Mouse (Mus musculus) limb, embryonic 15.5 days (tissue): ENCODE measurements around the gene Chpf2. TPM values are rescaled to one million over a fixed set of nuclear protein-coding genes. Genes with fewer than 3 reads are reported as not detected.

Experiments
- ATAC-seq: fragments of 200-750 bp; cut with Nextera tagmentation; 2 replicates; pipeline ENCODE4 v1.8.0; 2017; ENCODE audit warnings: low read depth, moderate TSS enrichment; ENCODE audit not compliant: insufficient number of reproducible peaks, low FRiP score, low TSS enrichment
- H3K27ac ChIP-seq: fragments of 300-500 bp; sonication (generic); 2 replicates; pipeline ENCODE4 v1.5.1; 2015; ENCODE audit warnings: moderate library complexity, mild to moderate bottlenecking, inconsistent platforms
- H3K27me3 ChIP-seq: fragments of 300-500 bp; sonication (generic); 2 replicates; pipeline ENCODE4 v1.6.1; 2015; ENCODE audit warnings: inconsistent platforms
- H3K36me3 ChIP-seq: fragments of 300-500 bp; sonication (generic); 2 replicates; pipeline ENCODE4 v1.6.1; 2015; ENCODE audit warnings: inconsistent platforms
- H3K4me1 ChIP-seq: fragments of 300-500 bp; sonication (generic); 2 replicates; pipeline ENCODE4 v1.6.1; 2015; ENCODE audit warnings: inconsistent platforms
- H3K4me2 ChIP-seq: fragments of 300-500 bp; sonication (generic); 2 replicates; pipeline ENCODE4 v1.6.1; 2015; ENCODE audit warnings: mild to moderate bottlenecking, inconsistent platforms
- H3K4me3 ChIP-seq: fragments of 300-500 bp; sonication (generic); 2 replicates; pipeline ENCODE4 v1.5.1; 2015; ENCODE audit warnings: mild to moderate bottlenecking, inconsistent platforms
- H3K9ac ChIP-seq: fragments of 300-500 bp; sonication (generic); 2 replicates; pipeline ENCODE4 v1.6.1; 2015; ENCODE audit warnings: inconsistent platforms
- H3K9me3 ChIP-seq: fragments of 300-500 bp; sonication (generic); 2 replicates; pipeline ENCODE4 v1.6.1; 2016; ENCODE audit warnings: inconsistent platforms
- WGBS: fragments of 180-500 bp; shearing (Covaris S2); methylation state at CpG from one replicate; pipeline ENCODE4 v1.1.7; 2015; 5-methylcytosine and 5-hydroxymethylcytosine counted together
- polyA plus RNA-seq: library from polyadenylated mRNA; unstranded; fragments of >200 nt; fragmentation: Nextera tagmentation; extraction: Ambion mirVana; gene quantifications from 2 replicates; pipeline ENCODE4 v1.2.1, GENCODE M21; 2015

The Chpf2 gene
- polyA plus RNA-seq, 1 experiment from 2014 or later, result 37.7 TPM

GRCm38 (mm10) chr5:24611366-24612301 is 25.1 kb downstream of the Chpf2 start:
- 41% methylated on average over 7 of the region's 7 CpGs for WGBS
- Histone ChIP-seq H3K4me3 (no peak overlapping the region), H3K27ac (no peak overlapping the region), H3K4me1 (peaks cover 17% of the 10 kb centered on the region), H3K9ac (no peak overlapping the region), H3K27me3 (no peaks in the 10 kb centered on the region), H3K9me3 (no peaks in the 10 kb centered on the region), H3K4me2 (no peak overlapping the region), H3K36me3 (no peaks in the 10 kb centered on the region)
- ATAC-seq, result 0 out of 2 replicates have a peak, but pooled peaks have one; percentile 19

GRCm38 (mm10) chr5:24612302-24612649 is 25.7 kb downstream of the Chpf2 start:
- H3K4me3 ChIP-seq, result no peak overlapping the region
- peaks cover 14% of the 10 kb centered on the region for H3K4me1 ChIP-seq
- 0 out of 2 replicates have a peak, but pooled peaks have one; percentile 11 for ATAC-seq
- no peak overlapping the region for H3K27ac ChIP-seq
- no peaks in the 10 kb centered on the region for H3K36me3 ChIP-seq
- H3K9me3 ChIP-seq, result no peaks in the 10 kb centered on the region
- no peak overlapping the region for H3K9ac ChIP-seq
- WGBS, result 66% methylated on average over 5 of the region's 5 CpGs
- no peaks in the 10 kb centered on the region for H3K27me3 ChIP-seq
- no peak overlapping the region for H3K4me2 ChIP-seq

DNA sequence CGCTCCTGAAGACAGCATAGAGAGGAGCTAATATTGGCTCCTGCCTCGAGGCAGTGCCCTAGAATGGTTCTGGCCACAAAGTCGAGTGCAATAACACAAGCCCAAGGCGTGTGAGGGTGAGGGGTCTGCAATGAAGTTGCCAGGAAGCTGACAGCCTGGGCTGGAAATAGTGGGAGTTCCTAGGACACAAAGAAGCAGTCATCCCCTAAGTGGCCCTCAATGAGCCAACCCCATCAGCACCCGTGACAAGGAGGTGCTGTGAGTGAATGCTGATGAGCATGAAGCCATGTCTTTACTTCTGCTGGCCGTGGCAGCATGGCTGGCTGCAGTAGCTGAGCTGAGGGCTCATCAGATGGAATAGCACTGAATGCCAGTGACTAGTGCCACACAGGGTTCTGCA is 28.6 kb downstream of the Chpf2 start:
- Histone ChIP-seq H3K27ac (no peak overlapping the region), H3K36me3 (no peaks in the 10 kb centered on the region), H3K9ac (no peak overlapping the region), H3K4me3 (no peak overlapping the region), H3K9me3 (no peaks in the 10 kb centered on the region), H3K4me2 (no peak overlapping the region), H3K27me3 (no peaks in the 10 kb centered on the region), H3K4me1 (peaks cover 18% of the 10 kb centered on the region)
- WGBS, result 68% methylated on average over 6 of the region's 6 CpGs
- ATAC-seq, result no peak

- Histone ChIP-seq H3K4me2 (no peak overlapping the region), H3K4me3 (no peak overlapping the region), H3K9me3 (no peaks in the 10 kb centered on the region), H3K9ac (no peak overlapping the region), H3K4me1 (peaks cover 25% of the 10 kb centered on the region), H3K36me3 (no peaks in the 10 kb centered on the region), H3K27me3 (0 out of 2 replicates have a peak, but pooled peaks cover 8% of the 10 kb centered on the region), H3K27ac (no peak overlapping the region)
- ATAC-seq, result no peak
- 75% methylated on average over 3 of the region's 3 CpGs for WGBS
These were observed 32.4 kb downstream of the Chpf2 start for GRCm38 (mm10) chr5:24618921-24619320.

DNA sequence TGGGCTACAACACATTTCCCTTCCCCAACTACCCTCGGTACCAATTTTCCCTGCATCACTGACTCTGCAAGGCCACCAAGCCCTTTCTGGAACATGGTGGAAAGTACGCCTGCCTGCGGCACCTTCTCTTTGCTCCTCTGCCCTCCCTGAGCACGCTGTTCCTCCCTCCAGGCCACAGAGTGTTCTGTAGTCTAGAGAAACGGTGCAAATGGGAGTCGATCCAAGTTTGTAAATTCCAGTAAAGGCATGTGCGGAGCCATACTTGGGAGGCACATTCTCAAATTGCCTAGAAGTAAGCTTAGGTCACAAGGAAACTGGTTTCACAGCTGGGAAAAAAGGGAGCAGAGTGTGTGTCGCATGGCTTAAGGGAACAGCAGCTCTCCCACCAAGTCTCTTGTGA is 33.6 kb downstream of the Chpf2 start:
- Histone ChIP-seq H3K9ac (no peak overlapping the region), H3K4me2 (no peak overlapping the region), H3K4me1 (peaks cover 32% of the 10 kb centered on the region), H3K27me3 (0 out of 2 replicates have a peak, but pooled peaks cover 11% of the 10 kb centered on the region), H3K9me3 (no peaks in the 10 kb centered on the region), H3K36me3 (no peaks in the 10 kb centered on the region), H3K4me3 (no peak overlapping the region), H3K27ac (peak overlapping the region; percentile 77)
- ATAC-seq, result no peak
- WGBS, result 21% methylated on average over 8 of the region's 8 CpGs

DNA sequence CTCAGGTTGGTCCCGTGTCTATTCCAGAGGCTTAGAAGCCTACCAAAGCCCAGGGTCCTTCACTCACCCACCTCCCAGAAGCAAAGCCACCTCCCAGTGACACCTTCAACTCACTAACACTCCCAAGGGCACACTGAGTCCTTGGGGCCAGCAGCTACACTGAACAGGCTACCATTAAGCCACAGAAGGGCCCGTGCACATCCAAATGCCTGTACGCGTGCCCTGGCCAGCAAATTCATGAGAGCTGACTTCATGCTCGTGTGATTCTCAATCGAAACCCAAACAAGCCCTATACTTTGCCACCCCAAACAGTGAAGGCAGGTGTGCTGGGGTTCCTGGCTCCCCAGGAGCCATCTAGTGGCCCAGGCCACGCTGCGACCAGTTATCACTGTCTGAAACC is 34.1 kb downstream of the Chpf2 start:
- Histone ChIP-seq H3K27ac (peak overlapping the region; percentile 77), H3K4me3 (no peak overlapping the region), H3K9me3 (no peaks in the 10 kb centered on the region), H3K36me3 (no peaks in the 10 kb centered on the region), H3K4me2 (no peak overlapping the region), H3K4me1 (peaks cover 32% of the 10 kb centered on the region), H3K27me3 (peaks cover 12% of the 10 kb centered on the region; the same call in 1 of the 2 replicates), H3K9ac (no peak overlapping the region)
- ATAC-seq, result no peak
- WGBS, result 65% methylated on average over 8 of the region's 8 CpGs

- 66% methylated on average over 7 of the region's 7 CpGs for WGBS
- H3K9ac ChIP-seq, result no peak overlapping the region
- no peak overlapping the region for H3K4me2 ChIP-seq
- H3K9me3 ChIP-seq, result no peaks in the 10 kb centered on the region
- peaks cover 32% of the 10 kb centered on the region for H3K4me1 ChIP-seq
- H3K27me3 ChIP-seq, result peaks cover 17% of the 10 kb centered on the region; the same call in 1 of the 2 replicates
- ATAC-seq, result no peak
- no peak overlapping the region for H3K4me3 ChIP-seq
- H3K36me3 ChIP-seq, result no peaks in the 10 kb centered on the region
- H3K27ac ChIP-seq, result no peak overlapping the region
These were observed 36.0 kb downstream of the Chpf2 start for GRCm38 (mm10) chr5:24622386-24623040.

GRCm38 (mm10) chr5:24623041-24623985 is 36.8 kb downstream of the Chpf2 start:
- Histone ChIP-seq H3K27me3 (peaks cover 17% of the 10 kb centered on the region; the same call in 1 of the 2 replicates), H3K9me3 (no peaks in the 10 kb centered on the region), H3K9ac (0 out of 2 replicates have a peak overlapping the region, but pooled peaks have one; percentile 20), H3K4me2 (peak overlapping the region; percentile 90), H3K4me3 (peak overlapping the region; percentile 52; the same call in 1 of the 2 replicates), H3K36me3 (no peaks in the 10 kb centered on the region), H3K27ac (no peak overlapping the region), H3K4me1 (peaks cover 32% of the 10 kb centered on the region)
- WGBS, result 46% methylated on average over 8 of the region's 8 CpGs
- ATAC-seq, result no peak

DNA sequence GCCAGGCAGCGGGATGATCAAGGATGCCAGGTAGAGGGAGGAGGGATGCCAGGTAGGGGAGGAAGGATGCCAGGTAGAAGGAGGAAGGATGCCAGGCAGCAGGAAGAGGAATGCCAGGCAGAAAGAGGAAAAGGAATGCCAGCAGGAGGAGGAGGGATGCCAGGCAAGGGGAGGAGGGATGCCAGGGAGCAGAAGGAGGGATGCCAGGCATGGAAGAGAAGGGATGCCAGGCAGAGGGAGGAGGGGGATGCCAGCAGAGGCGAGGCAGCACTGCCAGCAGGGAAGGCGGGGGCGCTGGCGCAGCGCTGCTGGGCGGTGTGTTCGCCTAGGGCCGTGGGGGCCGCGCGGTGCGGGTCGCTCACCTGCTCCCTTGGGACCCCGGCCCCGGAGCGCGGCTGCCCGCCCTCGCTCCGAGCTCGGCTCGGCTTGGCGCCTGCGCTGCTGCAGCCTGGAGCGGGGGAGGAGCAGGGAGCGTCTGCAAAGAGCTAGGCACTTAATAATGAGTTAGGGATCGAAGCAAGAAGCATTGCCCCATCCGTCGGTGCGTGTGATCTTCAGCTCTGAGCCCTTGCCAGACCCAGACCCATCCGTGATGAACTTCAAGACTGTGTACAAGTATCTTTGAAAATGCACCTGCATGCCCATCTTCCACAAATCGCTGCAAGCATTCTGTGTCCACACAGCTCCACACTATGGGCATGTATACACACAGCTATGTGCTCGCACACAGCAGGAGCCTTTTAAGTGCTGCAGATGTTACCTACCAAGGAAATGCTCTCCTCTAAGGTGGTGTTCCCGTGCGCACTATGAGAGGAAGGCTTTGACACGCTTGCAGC is 37.7 kb downstream of the Chpf2 start, which contains the start of gene Smarcd3:
TSS of gene Smarcd3 (minus strand) at position 426 of the 836 bp plus-strand sequence.
- H3K4me3 ChIP-seq, result peak within 1 kb of the TSS; percentile 52
- H3K27me3 ChIP-seq, result peaks cover 17% of the 10 kb centered on the region; the same call in 1 of the 2 replicates
- 0 out of 2 replicates have a peak within 1 kb of the TSS, but pooled peaks have one; percentile 20 for H3K9ac ChIP-seq
- H3K9me3 ChIP-seq, result no peaks in the 10 kb centered on the region
- peaks cover 32% of the 10 kb centered on the region for H3K4me1 ChIP-seq
- ATAC-seq, result no peak
- no peaks in the 10 kb centered on the region for H3K36me3 ChIP-seq
- 3% methylated on average over 29 of the region's 37 CpGs for WGBS
- no peak within 1 kb of the TSS for H3K27ac ChIP-seq
- H3K4me2 ChIP-seq, result peak within 1 kb of the TSS; percentile 90

- 23% methylated on average over 4 of the region's 4 CpGs for WGBS
- no peak for ATAC-seq
- Histone ChIP-seq H3K27me3 (peaks cover 17% of the 10 kb centered on the region; the same call in 1 of the 2 replicates), H3K4me1 (peaks cover 31% of the 10 kb centered on the region), H3K27ac (no peak overlapping the region), H3K9me3 (no peaks in the 10 kb centered on the region), H3K9ac (no peak overlapping the region), H3K4me2 (peak overlapping the region; percentile 90; the same call in 1 of the 2 replicates), H3K4me3 (no peak overlapping the region), H3K36me3 (no peaks in the 10 kb centered on the region)
These were observed 38.2 kb downstream of the Chpf2 start for GRCm38 (mm10) chr5:24624822-24625120.
